Mouse (Mus musculus) frontal cortex, postnatal 36 days (tissue): ENCODE data around the gene Cphx1.
"Not testable (repeated sequence)": the region's sequence is repeated elsewhere in the genome, so short reads cannot be mapped to it uniquely, and the experiment has no call there.

Experiments used
- DNase-seq, 2 experiments: peaks; one replicate each; pipeline ENCODE4 v3.0.0; 2022; ENCODE audit warnings: low spot score in 2 of 2

Gene Cphx1

GRCm38 (mm10) chr14:25938004-25938403 lies at the start of gene Cphx1:
TSS of gene Cphx1 (plus strand) at chr14:25938304.
- not testable (repeated sequence) for DNase-seq

- DNase-seq: not testable (repeated sequence)
These were observed 43.5 kb upstream of the Cphx1 start for GRCm38 (mm10) chr14:25894566-25894965.

- not testable (repeated sequence) for DNase-seq
These were observed 42.4 kb upstream of the Cphx1 start for GRCm38 (mm10) chr14:25895686-25896085.

GRCm38 (mm10) chr14:25903000-25903399 lies 35.1 kb upstream of the Cphx1 start, which contains the start of gene Plac9a:
TSS of gene Plac9a (minus strand) at chr14:25903100.
- DNase-seq: not testable (repeated sequence)

- DNase-seq: peak in 1 of 2 experiments; percentile 6
These were observed 32.9 kb upstream of the Cphx1 start for GRCm38 (mm10) chr14:25905243-25905642.

GRCm38 (mm10) chr14:25907272-25907671 lies 30.8 kb upstream of the Cphx1 start:
- DNase-seq: not testable (repeated sequence)

- not testable (repeated sequence) for DNase-seq
These were observed 29.1 kb upstream of the Cphx1 start for GRCm38 (mm10) chr14:25908976-25909375.

- DNase-seq: not testable (repeated sequence)
These were observed 19.5 kb upstream of the Cphx1 start for GRCm38 (mm10) chr14:25918427-25919170.

- not testable (repeated sequence) for DNase-seq
These were observed 11.1 kb upstream of the Cphx1 start for GRCm38 (mm10) chr14:25926814-25927561.

GRCm38 (mm10) chr14:25927562-25927881 lies 10.6 kb upstream of the Cphx1 start, which contains the start of gene Tmem254a:
TSS of gene Tmem254a (minus strand) at chr14:25927672.
- not testable (repeated sequence) for DNase-seq

GRCm38 (mm10) chr14:25936867-25937630 lies 1.1 kb upstream of the Cphx1 start:
- DNase-seq: not testable (repeated sequence)

GRCm38 (mm10) chr14:25957861-25958260 lies 19.8 kb downstream of the Cphx1 start:
- DNase-seq: not testable (repeated sequence)

- not testable (repeated sequence) for DNase-seq
These were observed 40.5 kb downstream of the Cphx1 start, which contains the start of gene Duxbl1 for GRCm38 (mm10) chr14:25978371-25979241. TSS of gene Duxbl1 (plus strand) at chr14:25978577.

- DNase-seq: not testable (repeated sequence)
These were observed 41.3 kb downstream of the Cphx1 start for GRCm38 (mm10) chr14:25979242-25979941.

GRCm38 (mm10) chr14:25981880-25982279 lies 43.8 kb downstream of the Cphx1 start:
- not testable (repeated sequence) for DNase-seq
